Mouse (Mus musculus): ENCODE data around the gene Tle4.

The Tle4 gene

GRCm38 (mm10) chr19:14426244-14426868 is 171.5 kb downstream of the Tle4 start:
- TF ChIP-seq GATA4 (IDR thresholded peaks at IDR 0.05; ENCODE audit: insufficient replicate concordance, low read length), result no peak

- TF ChIP-seq GATA4 (IDR thresholded peaks at IDR 0.05; ENCODE audit: insufficient replicate concordance, low read length), result no peak
These were observed 172.7 kb downstream of the Tle4 start for GRCm38 (mm10) chr19:14425122-14425521.

GRCm38 (mm10) chr19:14424016-14424964 is 173.6 kb downstream of the Tle4 start:
- no peak for TF ChIP-seq GATA4 (IDR thresholded peaks at IDR 0.05; ENCODE audit: insufficient replicate concordance, low read length)

GRCm38 (mm10) chr19:14421691-14422090 is 176.2 kb downstream of the Tle4 start:
- no peak for TF ChIP-seq GATA4 (IDR thresholded peaks at IDR 0.05; ENCODE audit: insufficient replicate concordance, low read length)

GRCm38 (mm10) chr19:14419886-14420285 is 178.0 kb downstream of the Tle4 start:
- TF ChIP-seq GATA4 (IDR thresholded peaks at IDR 0.05; ENCODE audit: insufficient replicate concordance, low read length), result no peak

GRCm38 (mm10) chr19:14416845-14417244 is 181.0 kb downstream of the Tle4 start:
- no peak for TF ChIP-seq GATA4 (IDR thresholded peaks at IDR 0.05; ENCODE audit: insufficient replicate concordance, low read length)

GRCm38 (mm10) chr19:14415996-14416395 is 181.9 kb downstream of the Tle4 start:
- TF ChIP-seq GATA4 (IDR thresholded peaks at IDR 0.05; ENCODE audit: insufficient replicate concordance, low read length), result no peak

- TF ChIP-seq GATA4 (IDR thresholded peaks at IDR 0.05; ENCODE audit: insufficient replicate concordance, low read length), result no peak
These were observed 182.9 kb downstream of the Tle4 start for GRCm38 (mm10) chr19:14414957-14415356.

GRCm38 (mm10) chr19:14406603-14407002 is 191.2 kb downstream of the Tle4 start:
- TF ChIP-seq GATA4 (IDR thresholded peaks at IDR 0.05; ENCODE audit: insufficient replicate concordance, low read length), result no peak

Measured in liver, adult (tissue).